Mouse (Mus musculus) embryonic fibroblast, embryonic 13.5 days (primary cell): ENCODE measurements around the gene Syt2.

ENCODE experiments used
- CTCF ChIP-seq: IDR thresholded peaks from 2 replicates; pipeline ENCODE4 v1.5.1; 2011; ENCODE audit warnings: mild to moderate bottlenecking, control low read depth, low read length, moderate library complexity, borderline replicate concordance; ENCODE audit not compliant: insufficient read depth
- POLR2A ChIP-seq: IDR thresholded peaks from 2 replicates; pipeline ENCODE4 v1.6.1; 2011; ENCODE audit warnings: low read depth, mild to moderate bottlenecking, control low read depth, low read length, moderate library complexity

DNA sequence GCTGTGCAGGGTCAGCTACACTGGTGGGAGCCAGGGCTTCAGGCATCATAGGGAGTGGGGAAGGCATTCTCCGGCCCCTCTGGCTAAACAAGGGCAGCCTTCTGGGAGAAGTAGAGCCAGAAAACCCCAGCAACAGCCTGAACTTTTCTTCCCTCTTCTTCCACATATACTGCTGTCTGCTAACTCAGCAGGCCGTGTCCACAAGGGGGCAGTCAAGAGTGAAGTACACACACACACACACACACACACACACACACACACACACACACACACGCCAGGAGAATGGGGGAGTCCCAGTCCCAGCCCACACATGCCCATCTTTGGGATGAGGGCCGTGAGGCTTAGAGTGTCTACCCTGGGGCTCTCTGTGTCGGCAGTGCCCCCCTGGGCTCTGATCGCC is 95.0 kb downstream of the Syt2 start:
- TF ChIP-seq CTCF = peak; percentile 33; the same call in 1 of the 2 replicates
- TF ChIP-seq POLR2A = no peak
